Mouse (Mus musculus) ES-E14 (cell line): Measurements from ENCODE around the gene Pde4d. TPM values are rescaled to one million over a fixed set of nuclear protein-coding genes. Genes with fewer than 3 reads are reported as not detected.

Experiments used
- DNase-seq: peaks from one replicate; pipeline ENCODE4 v3.0.0-alpha.2; 2013; ENCODE audit warnings: low read depth, low spot score
- H3K27ac ChIP-seq: 2 replicates; pipeline ENCODE4 v1.5.1; 2012; ENCODE audit warnings: low read depth, mild to moderate bottlenecking, low read length, moderate library complexity, mixed read lengths; ENCODE audit not compliant: poor library complexity, insufficient read depth, severe bottlenecking
- H3K36me3 ChIP-seq: 2 replicates; pipeline ENCODE4 v1.6.1; 2012; ENCODE audit warnings: mild to moderate bottlenecking, low read length, moderate library complexity, mixed read lengths; ENCODE audit not compliant: control insufficient read depth, poor library complexity, insufficient read depth, severe bottlenecking
- H3K4me1 ChIP-seq, 2 experiments: fragments of 150-350 bp in 1 of 2; sonication (generic) in 1 of 2; 2 replicates each; pipeline ENCODE4 v1.6.1; 2012; ENCODE audit warnings: low read length in 2 of 2, mild to moderate bottlenecking in 1 of 2, mixed read lengths in 1 of 2; ENCODE audit not compliant: control insufficient read depth in 2 of 2, insufficient read depth in 2 of 2, poor library complexity in 1 of 2
- H3K4me3 ChIP-seq, 2 experiments: fragments of 150-350 bp in 1 of 2; sonication (generic) in 1 of 2; 2 replicates each; pipeline ENCODE4 v1.5.1; 2012; ENCODE audit warnings: low read length in 2 of 2, low read depth in 1 of 2, mild to moderate bottlenecking in 1 of 2, mixed read lengths in 1 of 2; ENCODE audit not compliant: insufficient read depth in 1 of 2, poor library complexity in 1 of 2, severe bottlenecking in 1 of 2
- H3K9ac ChIP-seq: 2 replicates; pipeline ENCODE4 v1.6.1; 2012; ENCODE audit warnings: low read depth, mild to moderate bottlenecking, low read length, mixed read lengths; ENCODE audit not compliant: poor library complexity, insufficient read depth, severe bottlenecking
- H3K9me3 ChIP-seq: fragments of 150-350 bp; sonication (generic); 2 replicates; pipeline ENCODE4 v1.6.1; 2012; ENCODE audit warnings: low read depth, mild to moderate bottlenecking, low read length; ENCODE audit not compliant: control insufficient read depth, insufficient read depth
- CHD2 ChIP-seq: IDR thresholded peaks from 2 replicates; pipeline ENCODE4 v1.6.1; 2014; ENCODE audit warnings: mild to moderate bottlenecking, low read depth, low read length, inconsistent platforms
- HCFC1 ChIP-seq: IDR thresholded peaks from 2 replicates; pipeline ENCODE4 v1.6.1; 2012; ENCODE audit warnings: low read length, inconsistent platforms, borderline replicate concordance; ENCODE audit not compliant: insufficient read depth
- MAFK ChIP-seq: IDR thresholded peaks from 2 replicates; pipeline ENCODE4 v1.6.1; 2014; ENCODE audit warnings: mild to moderate bottlenecking, low read depth, low read length, inconsistent platforms; ENCODE audit not compliant: insufficient read depth
- ZC3H11A ChIP-seq: IDR thresholded peaks from 2 replicates; pipeline ENCODE4 v1.6.1; 2012; ENCODE audit warnings: low read depth, mild to moderate bottlenecking, inconsistent platforms, low read length, borderline replicate concordance
- ZNF384 ChIP-seq: IDR thresholded peaks from 2 replicates; pipeline ENCODE4 v1.6.1; 2012; ENCODE audit warnings: low read depth, low read length, inconsistent platforms
- in situ Hi-C, 2 experiments: fragments of 600-800 bp; cut with MboI; formaldehyde crosslinking; loops; one replicate each; pipeline ENCODE4 v1.15.1; 2025; ENCODE audit warnings: low sequenced_read_pairs in 2 of 2, inconsistent platforms in 1 of 2; ENCODE audit not compliant: unreplicated experiment in 2 of 2
- total RNA-seq: library from RNA; depleted of rRNA; stranded (reverse); fragments of 300-350 nt; gene quantifications from 2 replicates; pipeline ENCODE4 v1.2.3, GENCODE M21; 2012

Pde4d gene
- total RNA-seq, 1 experiment, result 10.4 TPM

GRCm38 (mm10) chr13:109208607-109209006 is 758.9 kb downstream of the Pde4d start:
- TF ChIP-seq ZNF384 (no peak), MAFK (no peak), CHD2 (no peak), ZC3H11A (no peak), HCFC1 (no peak)
- H3K36me3 ChIP-seq, result no peaks in the 10 kb centered on the region
- H3K9me3 ChIP-seq, result no peaks in the 10 kb centered on the region
- no peak overlapping the region for H3K27ac ChIP-seq
- DNase-seq, result no peak
- H3K4me3 ChIP-seq, result no peak overlapping the region
- in situ Hi-C loops, result loop anchor here (10.0 to 25.0 kb wide), 3 partner anchors 394 to 871 kb away; no protein-coding TSS in a partner anchor
- peaks cover 0 to 5% of the 10 kb centered on the region in 2 experiments; a peak in 1 of 4 replicates for H3K4me1 ChIP-seq
- H3K9ac ChIP-seq, result no peak overlapping the region

- H3K9ac ChIP-seq, result no peak overlapping the region
- H3K4me1 ChIP-seq, result peaks cover 0 to 5% of the 10 kb centered on the region in 2 experiments; a peak in 1 of 4 replicates
- H3K4me3 ChIP-seq, result no peak overlapping the region
- H3K27ac ChIP-seq, result no peak overlapping the region
- no peaks in the 10 kb centered on the region for H3K36me3 ChIP-seq
- TF ChIP-seq MAFK (no peak), HCFC1 (no peak), ZNF384 (no peak), ZC3H11A (no peak), CHD2 (no peak)
- in situ Hi-C loops, result loop anchor here (10.0 to 25.0 kb wide), 3 partner anchors 395 to 872 kb away; no protein-coding TSS in a partner anchor
- no peak for DNase-seq
- H3K9me3 ChIP-seq, result no peaks in the 10 kb centered on the region
These were observed 759.7 kb downstream of the Pde4d start for GRCm38 (mm10) chr13:109209413-109209812.

- Histone ChIP-seq H3K36me3 (no peaks in the 10 kb centered on the region), H3K27ac (no peak overlapping the region), H3K4me1 (peaks cover 0 to 5% of the 10 kb centered on the region in 2 experiments; a peak in 1 of 4 replicates), H3K4me3 (no peak overlapping the region), H3K9ac (no peak overlapping the region), H3K9me3 (no peaks in the 10 kb centered on the region)
- no peak for DNase-seq
- in situ Hi-C loops, result loop anchor here (25.0 kb wide), 2 partner anchors 798 to 873 kb away; no protein-coding TSS in a partner anchor
- TF ChIP-seq MAFK (no peak), ZC3H11A (peak; percentile 82)
These were observed 760.7 kb downstream of the Pde4d start for GRCm38 (mm10) chr13:109210403-109210802.

GRCm38 (mm10) chr13:109211471-109211870 is 761.7 kb downstream of the Pde4d start:
- Histone ChIP-seq H3K36me3 (no peaks in the 10 kb centered on the region), H3K4me1 (peaks cover 0 to 5% of the 10 kb centered on the region in 2 experiments; a peak in 1 of 4 replicates), H3K9me3 (no peaks in the 10 kb centered on the region), H3K9ac (no peak overlapping the region), H3K27ac (no peak overlapping the region), H3K4me3 (no peak overlapping the region)
- in situ Hi-C loops, result loop anchor here (25.0 kb wide), 2 partner anchors 799 to 874 kb away; no protein-coding TSS in a partner anchor
- TF ChIP-seq ZC3H11A (no peak), MAFK (no peak), HCFC1 (no peak), CHD2 (no peak), ZNF384 (no peak)
- no peak for DNase-seq
